Mouse (Mus musculus): ENCODE measurements around the gene Clp1. TPM values are rescaled to one million over a fixed set of nuclear protein-coding genes. Genes with fewer than 3 reads are reported as not detected.

Clp1 gene
- polyA plus RNA-seq, 1 experiment from 2014 or later, result 49.6 TPM

DNA sequence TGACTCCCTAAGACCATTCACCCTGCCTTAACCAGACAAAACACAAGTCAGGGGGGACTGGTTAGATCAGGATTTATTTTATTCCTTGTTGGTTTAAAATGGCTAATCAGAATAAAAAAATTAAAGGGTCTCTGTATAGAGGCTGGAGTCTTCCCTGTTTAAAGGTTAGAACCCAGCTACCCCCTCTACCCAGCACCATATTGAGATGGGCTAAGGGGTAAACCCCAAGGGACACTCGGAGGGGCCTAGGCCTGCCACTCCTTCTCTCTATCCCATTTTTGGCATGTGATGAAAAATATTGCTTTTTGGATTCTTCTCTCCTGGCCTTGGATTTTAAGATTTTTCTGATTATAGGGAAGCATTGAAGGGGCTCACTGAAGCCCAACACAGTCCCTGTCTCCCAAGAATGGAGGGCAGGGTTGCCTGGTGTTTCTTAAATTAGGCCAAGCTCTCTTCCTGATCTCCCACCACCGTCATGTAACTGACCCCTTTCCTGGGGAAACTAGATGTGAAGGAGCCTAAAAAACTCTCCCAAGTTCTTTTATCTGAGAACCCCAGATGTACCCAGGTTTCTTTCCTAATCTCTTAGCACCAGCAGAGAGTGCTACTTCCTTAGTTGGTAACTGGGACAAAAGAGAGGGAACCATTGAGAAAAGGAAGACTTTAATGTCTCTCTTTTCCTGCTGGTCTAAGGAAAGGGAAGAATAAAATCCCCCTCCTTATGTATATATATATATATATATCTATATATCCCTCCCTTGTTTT lies 38.9 kb downstream of the Clp1 start:
- DNase-seq (ENCODE audit: low spot score), result no peak
- Histone ChIP-seq H3K4me3 (no peak overlapping the region), H3K4me1 (replicated peaks) (no peaks in the 10 kb centered on the region), H3K27me3 (ENCODE audit: insufficient read depth, poor library complexity, severe bottlenecking) (no peaks in the 10 kb centered on the region), H3K27ac (no peak overlapping the region), H3K36me3 (peaks cover 92% of the 10 kb centered on the region), H3K9me3 (no peaks in the 10 kb centered on the region)
- 83% methylated on average over 2 of the region's 2 CpGs for WGBS

DNA sequence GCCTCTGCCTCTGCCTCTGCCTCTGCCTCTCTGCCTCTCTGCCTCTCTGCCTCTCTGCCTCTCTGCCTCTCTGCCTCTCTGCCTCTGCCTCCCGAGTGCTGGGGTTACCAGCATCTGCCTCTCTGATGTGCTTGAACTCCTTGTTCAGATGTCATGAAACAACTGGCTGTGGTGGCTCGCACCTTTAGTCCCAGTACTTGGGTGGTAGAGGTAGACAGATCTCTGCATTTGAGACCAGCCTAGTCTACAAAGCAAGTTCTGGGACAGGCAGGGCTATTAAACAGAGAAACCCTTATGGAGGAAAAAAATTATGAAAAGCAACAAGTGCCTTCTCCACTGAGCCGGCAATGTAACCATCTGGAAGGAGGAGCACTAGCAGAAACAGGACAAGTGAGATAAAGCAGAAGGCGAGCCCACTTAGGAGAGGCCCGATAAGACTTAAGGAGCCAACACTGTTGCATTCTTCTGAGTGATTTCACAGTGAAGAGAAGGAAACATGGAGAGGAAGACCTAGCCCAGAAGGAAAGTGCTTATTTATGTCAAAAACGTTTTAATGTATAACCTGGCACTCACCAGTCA lies 44.5 kb downstream of the Clp1 start:
- Histone ChIP-seq H3K27ac (no peak overlapping the region), H3K36me3 (peaks cover 70% of the 10 kb centered on the region), H3K4me3 (no peak overlapping the region), H3K9me3 (no peaks in the 10 kb centered on the region), H3K4me1 (replicated peaks) (peaks cover 10% of the 10 kb centered on the region), H3K27me3 (ENCODE audit: insufficient read depth, poor library complexity, severe bottlenecking) (no peaks in the 10 kb centered on the region)
- DNase-seq (ENCODE audit: low spot score), result no peak
- 86% methylated on average over 6 of the region's 6 CpGs for WGBS

DNA sequence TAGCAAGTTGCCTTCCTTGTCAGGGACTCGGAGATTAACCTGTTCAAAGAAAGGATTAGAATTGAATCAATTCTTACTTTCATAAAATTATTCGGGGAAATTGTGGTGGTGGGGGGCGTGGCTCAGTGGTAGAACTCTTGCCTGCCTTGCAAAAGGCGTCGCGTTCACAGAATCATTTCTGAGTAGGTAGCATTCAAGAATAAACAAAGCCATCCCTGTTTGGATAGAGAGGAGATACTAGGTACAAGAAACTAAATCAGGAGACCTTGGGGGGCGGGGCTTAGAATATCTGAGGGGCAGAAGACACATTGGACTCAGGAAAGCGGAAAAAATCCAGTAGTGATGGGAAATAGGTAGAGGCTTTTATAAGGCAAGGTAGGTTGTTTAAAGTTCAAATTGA lies 48.1 kb downstream of the Clp1 start, which contains the start of gene Tmx2:
TSS of gene Tmx2 (minus strand) at position 125 of the 400 bp plus-strand sequence.
- H3K4me1 ChIP-seq (replicated peaks), result peaks cover 24% of the 10 kb centered on the region
- H3K27ac ChIP-seq, result peak within 1 kb of the TSS; percentile 91
- H3K9me3 ChIP-seq, result no peaks in the 10 kb centered on the region
- no peaks in the 10 kb centered on the region for H3K27me3 ChIP-seq (ENCODE audit: insufficient read depth, poor library complexity, severe bottlenecking)
- WGBS, result 18% methylated on average over 8 of the region's 8 CpGs
- peak within 1 kb of the TSS; percentile 95 for H3K4me3 ChIP-seq
- peaks cover 57% of the 10 kb centered on the region for H3K36me3 ChIP-seq
- no peak for DNase-seq (ENCODE audit: low spot score)

DNA sequence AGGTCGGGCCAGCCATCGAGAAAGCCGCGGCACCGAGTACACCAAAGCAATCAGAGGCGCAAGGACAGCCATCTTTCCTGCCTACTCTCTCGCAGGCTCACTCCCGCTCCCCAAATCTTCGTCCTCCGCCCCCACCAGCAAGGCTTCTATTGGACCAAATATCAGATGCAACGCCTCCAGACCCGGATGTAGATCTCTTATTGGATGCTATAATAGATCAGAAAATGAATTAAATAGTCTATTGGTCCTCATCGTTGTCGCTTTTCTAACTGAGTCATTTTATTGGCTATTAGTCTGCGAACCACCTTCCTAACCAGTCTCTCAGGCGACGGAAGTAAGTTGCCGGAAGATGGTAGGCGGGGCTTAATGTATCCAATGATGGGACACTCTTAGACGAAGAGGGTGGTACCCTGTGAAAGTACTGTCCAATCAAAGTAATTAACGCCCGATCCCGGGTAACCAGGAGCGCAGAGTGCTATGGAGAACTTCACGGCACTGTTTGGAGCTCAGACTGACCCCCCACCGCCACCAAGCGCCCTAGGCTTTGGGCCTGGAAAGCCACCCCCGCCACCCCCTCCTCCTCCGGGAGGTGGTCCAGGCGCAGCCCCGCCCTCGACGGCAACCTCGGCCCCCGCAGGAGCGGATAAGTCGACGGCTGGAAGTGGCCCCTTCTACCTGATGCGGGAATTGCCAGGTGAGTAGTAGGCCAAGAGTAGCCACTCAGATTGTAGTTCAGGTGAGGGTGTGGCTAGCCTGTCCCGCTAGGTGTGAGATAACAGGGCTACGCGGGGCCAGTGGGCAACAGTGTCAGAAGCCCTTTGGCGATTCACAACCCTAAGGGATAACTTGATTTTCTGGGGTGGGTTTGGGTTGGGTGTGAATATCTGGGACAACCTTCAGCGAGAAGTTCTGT lies 48.9 kb downstream of the Clp1 start, which contains the start of the genes Gm28635 and Med19:
TSS of gene Gm28635 (minus strand) at position 74 of the 913 bp plus-strand sequence.
TSS of gene Med19 (plus strand) at position 435 of the 913 bp plus-strand sequence.
- Histone ChIP-seq H3K9me3 (no peaks in the 10 kb centered on the region), H3K4me3 (peak within 1 kb of the TSS; percentile 95), H3K4me1 (replicated peaks) (peaks cover 24% of the 10 kb centered on the region), H3K27me3 (ENCODE audit: insufficient read depth, poor library complexity, severe bottlenecking) (no peaks in the 10 kb centered on the region), H3K27ac (peak within 1 kb of the TSS; percentile 91), H3K36me3 (peaks cover 63% of the 10 kb centered on the region)
- peak; percentile 95 for DNase-seq (ENCODE audit: low spot score)
- WGBS, result under 1% methylated on average over 44 of the region's 44 CpGs

DNA sequence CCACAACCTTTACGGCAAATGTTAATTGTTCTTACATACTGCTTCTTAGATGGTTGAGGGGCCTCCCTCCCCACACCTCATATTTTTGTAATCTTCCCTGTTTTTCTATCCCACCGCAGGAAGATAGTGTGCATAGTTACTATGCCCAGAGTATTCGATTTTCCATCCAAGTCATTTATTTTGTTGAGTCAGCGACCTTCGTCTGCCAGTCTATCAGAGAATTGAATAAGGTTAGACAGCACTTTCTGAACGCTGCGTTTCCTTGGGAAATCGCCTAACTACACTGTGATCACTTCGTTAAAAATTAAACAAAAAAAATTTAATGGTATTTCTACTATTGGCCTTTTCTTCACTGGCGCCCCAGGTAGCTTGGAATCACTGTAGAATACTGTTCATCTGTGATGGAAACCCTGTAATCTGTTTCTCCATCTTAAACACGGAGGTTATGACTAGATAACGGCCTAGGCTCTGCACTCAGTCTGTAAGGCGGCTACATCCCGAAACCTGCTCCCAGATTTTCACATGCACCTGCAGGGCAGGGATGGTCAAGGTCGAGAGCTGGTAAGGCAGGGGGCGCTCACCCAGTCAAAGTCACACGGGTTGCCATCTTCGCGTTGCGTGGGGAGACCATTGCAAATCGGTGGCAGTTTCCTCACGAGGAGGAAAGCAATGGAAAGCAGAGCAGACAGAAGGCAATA lies 49.7 kb downstream of the Clp1 start:
- DNase-seq (ENCODE audit: low spot score), result no peak
- Histone ChIP-seq H3K4me1 (replicated peaks) (peaks cover 24% of the 10 kb centered on the region), H3K27me3 (ENCODE audit: insufficient read depth, poor library complexity, severe bottlenecking) (no peaks in the 10 kb centered on the region), H3K9me3 (no peaks in the 10 kb centered on the region), H3K4me3 (peak overlapping the region; percentile 95), H3K36me3 (peaks cover 63% of the 10 kb centered on the region), H3K27ac (peak overlapping the region; percentile 83)
- WGBS, result 12% methylated on average over 22 of the region's 22 CpGs

MicroRNA genes within 50 kb of the gene (microRNA counts, 519-probe panel; counts per million panel counts)
- microRNA mmu-miR-130a, result 6,161 counts per million, percentile 98 among the panel's probes with 10 or more counts

Other genes with a start within 250 kb of the Clp1 start
- gene Ctnnd1, start 76.6 kb downstream of the Clp1 start, polyA plus RNA-seq (2016; fragmentation: Nextera tagmentation; extraction: Ambion mirVana), result 33.2 and 39.7 TPM in 2 replicates
- gene Btbd18, start 68.3 kb downstream of the Clp1 start, polyA plus RNA-seq (2016; fragmentation: Nextera tagmentation; extraction: Ambion mirVana), result 0.25 and 0.31 TPM in 2 replicates
- 515 and 539 TPM in 2 replicates for gene Selenoh, start 56.6 kb downstream of the Clp1 start, polyA plus RNA-seq (2016; fragmentation: Nextera tagmentation; extraction: Ambion mirVana)
- not detected in 2 replicates for gene Gm28635, start 49.3 kb downstream of the Clp1 start, polyA plus RNA-seq (2016; fragmentation: Nextera tagmentation; extraction: Ambion mirVana)
- gene Med19, start 48.9 kb downstream of the Clp1 start, polyA plus RNA-seq (2016; fragmentation: Nextera tagmentation; extraction: Ambion mirVana), result 47.1 and 47.6 TPM in 2 replicates
- gene Tmx2, start 48.2 kb downstream of the Clp1 start, polyA plus RNA-seq (2016; fragmentation: Nextera tagmentation; extraction: Ambion mirVana), result 151 and 167 TPM in 2 replicates
- gene Zdhhc5, start 12.2 kb downstream of the Clp1 start, polyA plus RNA-seq (2016; fragmentation: Nextera tagmentation; extraction: Ambion mirVana), result 25.4 and 26.7 TPM in 2 replicates
- gene Ypel4, start 6.7 kb upstream of the Clp1 start, polyA plus RNA-seq (2016; fragmentation: Nextera tagmentation; extraction: Ambion mirVana), result 10.0 and 14.6 TPM in 2 replicates
- gene Gm19426, start 16.3 kb upstream of the Clp1 start, polyA plus RNA-seq (2016; fragmentation: Nextera tagmentation; extraction: Ambion mirVana), result 9.5 and 10.4 TPM in 2 replicates
- 29.4 and 43.1 TPM in 2 replicates for gene Serping1, start 48.1 kb upstream of the Clp1 start, polyA plus RNA-seq (2016; fragmentation: Nextera tagmentation; extraction: Ambion mirVana)
- 37.2 and 41.6 TPM in 2 replicates for gene Ube2l6, start 71.5 kb upstream of the Clp1 start, polyA plus RNA-seq (2016; fragmentation: Nextera tagmentation; extraction: Ambion mirVana)
- 0.09 and 0.14 TPM in 2 replicates for gene Smtnl1, start 95.3 kb upstream of the Clp1 start, polyA plus RNA-seq (2016; fragmentation: Nextera tagmentation; extraction: Ambion mirVana)
- gene Timm10, start 99.6 kb upstream of the Clp1 start, polyA plus RNA-seq (2016; fragmentation: Nextera tagmentation; extraction: Ambion mirVana), result 56.3 and 58.9 TPM in 2 replicates
- gene Slc43a1, start 111.5 kb upstream of the Clp1 start, polyA plus RNA-seq (2016; fragmentation: Nextera tagmentation; extraction: Ambion mirVana), result 23.1 and 28.6 TPM in 2 replicates
- gene Rtn4rl2, start 159.4 kb upstream of the Clp1 start, polyA plus RNA-seq (2016; fragmentation: Nextera tagmentation; extraction: Ambion mirVana), result 3.8 and 4.0 TPM in 2 replicates
- gene Slc43a3, start 209.2 kb upstream of the Clp1 start, polyA plus RNA-seq (2016; fragmentation: Nextera tagmentation; extraction: Ambion mirVana), result 21.5 and 26.6 TPM in 2 replicates